Mouse (Mus musculus) midbrain, postnatal 0 days (tissue): Measurements from ENCODE around the gene Prelp. TPM values are rescaled to one million over a fixed set of nuclear protein-coding genes. Genes with fewer than 3 reads are reported as not detected.

ENCODE experiments used
- ATAC-seq: fragments of 200-750 bp; cut with Nextera tagmentation; 2 replicates; pipeline ENCODE4 v1.8.0; 2017; ENCODE audit warnings: moderate number of reproducible peaks, mild to moderate bottlenecking, moderate TSS enrichment, moderate library complexity; ENCODE audit not compliant: low FRiP score
- DNase-seq: peaks from one replicate; pipeline ENCODE4 v3.0.0-alpha.2; 2015; ENCODE audit warnings: low spot score
- H3K27ac ChIP-seq: fragments of 300-500 bp; sonication (generic); 2 replicates; pipeline ENCODE4 v1.5.1; 2014; ENCODE audit warnings: low read depth, mild to moderate bottlenecking, low read length, mixed read lengths
- H3K27me3 ChIP-seq: fragments of 300-500 bp; sonication (generic); 2 replicates; pipeline ENCODE4 v1.6.1; 2014; ENCODE audit warnings: low read length, control low read depth, mixed read lengths; ENCODE audit not compliant: insufficient read depth
- H3K36me3 ChIP-seq: fragments of 300-500 bp; sonication (generic); 2 replicates; pipeline ENCODE4 v1.6.1; 2014; ENCODE audit warnings: low read length, control low read depth, mixed read lengths; ENCODE audit not compliant: insufficient read depth
- H3K4me1 ChIP-seq: fragments of 300-500 bp; sonication (generic); 2 replicates; pipeline ENCODE4 v1.6.1; 2014; ENCODE audit warnings: mild to moderate bottlenecking, control low read depth, antibody characterized with exemption, low read length, mixed read lengths; ENCODE audit not compliant: insufficient read depth
- H3K4me2 ChIP-seq: fragments of 300-500 bp; sonication (generic); 2 replicates; pipeline ENCODE4 v1.6.1; 2014; ENCODE audit warnings: low read depth, mild to moderate bottlenecking, low read length, mixed read lengths; ENCODE audit not compliant: poor library complexity, severe bottlenecking
- H3K4me3 ChIP-seq: fragments of 300-500 bp; sonication (generic); 2 replicates; pipeline ENCODE4 v1.5.1; 2014; ENCODE audit warnings: low read depth, mild to moderate bottlenecking, low read length, moderate library complexity
- H3K9ac ChIP-seq: fragments of 300-500 bp; sonication (generic); replicated peaks from 2 replicates; pipeline ENCODE4 v1.6.1; 2014; ENCODE audit warnings: mild to moderate bottlenecking, low read length, moderate library complexity, mixed read lengths; ENCODE audit not compliant: poor library complexity, severe bottlenecking
- H3K9me3 ChIP-seq: fragments of 300-500 bp; sonication (generic); 2 replicates; pipeline ENCODE4 v1.6.1; 2016; ENCODE audit warnings: low read length, control low read depth
- CTCF ChIP-seq: IDR thresholded peaks from 2 replicates; pipeline ENCODE4 v1.5.1; 2016; ENCODE audit warnings: antibody characterized with exemption, mild to moderate bottlenecking
- WGBS: fragments of 180-500 bp; shearing (Covaris S2); extraction: QIAGEN DNeasy Blood & Tissue Kit; methylation state at CpG from one replicate; pipeline ENCODE4 v1.1.7; 2014; 5-methylcytosine and 5-hydroxymethylcytosine counted together
- polyA plus RNA-seq: library from polyadenylated mRNA; unstranded; fragments of >200 nt; fragmentation: Nextera tagmentation; extraction: Ambion mirVana; gene quantifications from 2 replicates; pipeline ENCODE4 v1.2.1, GENCODE M21; 2015
- total RNA-seq: library from RNA; depleted of rRNA; stranded (reverse); fragments of >200 nt; gene quantifications from 2 replicates; pipeline ENCODE4 v1.2.3, GENCODE M21; 2014

Prelp gene
- total and polyA plus RNA-seq, 2 experiments from 2014 or later, result 5.4 to 7.9 TPM

DNA sequence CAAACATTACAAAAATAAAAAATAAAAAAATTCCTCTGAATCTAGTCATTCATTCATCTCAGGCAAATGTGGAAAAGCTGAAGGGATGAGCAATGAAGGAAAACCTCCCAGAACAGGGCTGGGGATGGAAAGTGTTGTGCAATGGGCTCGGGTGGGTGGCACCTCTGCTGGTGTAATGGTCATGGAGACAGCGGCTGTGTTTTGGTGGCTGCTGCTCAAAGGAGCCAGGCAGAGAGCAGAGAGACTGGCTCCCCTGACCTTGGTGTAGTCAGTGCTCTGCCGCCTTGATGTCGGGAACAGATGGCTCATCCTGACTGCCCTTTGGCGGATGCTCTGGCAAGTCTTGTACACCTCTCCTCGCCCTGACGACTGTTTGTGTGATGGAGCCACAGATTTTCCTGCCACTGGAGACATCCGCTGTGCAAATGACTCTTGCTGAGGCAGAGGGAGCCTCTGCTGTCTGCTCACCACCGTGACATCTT, 32.1 kb upstream of the Prelp start:
- Histone ChIP-seq H3K9me3 (no peaks in the 10 kb centered on the region), H3K27ac (peak overlapping the region; percentile 43; the same call in 1 of the 2 replicates), H3K27me3 (no peaks in the 10 kb centered on the region), H3K36me3 (no peaks in the 10 kb centered on the region), H3K4me2 (no peak overlapping the region), H3K4me3 (no peak overlapping the region), H3K4me1 (0 out of 2 replicates have a peak, but pooled peaks cover 2% of the 10 kb centered on the region), H3K9ac (no peak overlapping the region)
- TF ChIP-seq CTCF, result 0 out of 2 replicates have a peak, but pooled peaks have one; percentile 27
- 44% methylated on average over 9 of the region's 9 CpGs for WGBS
- DNase-seq (peak; percentile 41), ATAC-seq (no peak)

DNA sequence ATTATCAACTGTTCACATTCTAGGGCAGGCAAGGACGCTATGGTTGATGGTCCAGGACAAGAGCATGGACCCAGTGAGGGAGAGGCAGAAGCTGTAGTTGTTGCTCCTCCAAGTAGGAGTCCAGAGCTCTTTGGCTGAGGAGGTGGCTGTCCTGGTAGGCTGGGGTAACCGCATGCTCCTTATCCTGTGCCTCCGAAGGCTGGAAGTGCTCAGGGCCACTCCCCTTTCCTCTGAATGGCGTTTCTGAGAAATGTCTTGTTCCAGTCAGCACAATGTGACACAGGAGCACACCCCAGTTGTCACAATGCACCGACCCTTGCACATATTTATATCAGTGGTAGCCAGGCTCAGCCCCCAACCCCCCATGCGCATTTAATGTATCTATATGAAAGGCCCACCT, 30.4 kb upstream of the Prelp start:
- Histone ChIP-seq H3K27me3 (no peaks in the 10 kb centered on the region), H3K4me1 (0 out of 2 replicates have a peak, but pooled peaks cover 2% of the 10 kb centered on the region), H3K9me3 (no peaks in the 10 kb centered on the region), H3K4me3 (no peak overlapping the region), H3K9ac (no peak overlapping the region), H3K36me3 (no peaks in the 10 kb centered on the region), H3K27ac (no peak overlapping the region), H3K4me2 (no peak overlapping the region)
- TF ChIP-seq CTCF, result no peak
- no peak for ATAC-seq
- no peak for DNase-seq
- 72% methylated on average over 6 of the region's 6 CpGs for WGBS

DNA sequence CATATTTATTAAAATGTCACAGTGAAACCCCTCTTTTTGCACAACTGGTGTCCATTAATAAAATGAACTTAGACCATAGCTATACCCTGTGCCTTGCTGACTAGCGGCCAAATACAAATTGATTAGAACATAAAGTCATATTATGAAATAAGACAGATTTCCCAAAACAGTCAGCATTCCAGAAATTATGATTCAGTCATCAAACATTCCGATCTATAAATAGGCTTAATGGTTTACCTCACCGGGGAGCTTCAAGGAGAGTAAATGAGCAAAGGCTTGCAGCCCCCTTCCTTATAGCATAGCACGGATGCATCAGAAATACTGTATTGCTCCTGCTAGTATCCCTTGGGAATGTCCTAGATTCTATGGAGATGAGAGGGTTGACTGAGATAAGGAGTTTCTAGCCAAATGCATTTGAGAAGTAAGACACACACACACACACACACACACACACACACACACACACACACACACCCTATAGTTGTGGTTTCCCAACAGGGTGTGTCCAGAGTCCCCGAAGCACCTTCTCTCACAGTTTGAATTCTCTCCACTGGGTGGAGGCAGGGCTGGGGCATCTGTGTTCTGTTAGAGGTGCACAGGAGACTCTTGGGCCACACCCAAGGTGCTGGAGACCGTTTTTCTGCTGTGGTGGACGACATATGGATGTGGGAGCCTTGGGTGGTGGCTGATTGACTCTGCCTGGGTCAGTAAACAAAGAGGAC, 29.0 kb upstream of the Prelp start:
- 76% methylated on average over 7 of the region's 7 CpGs for WGBS
- TF ChIP-seq CTCF, result no peak

DNA sequence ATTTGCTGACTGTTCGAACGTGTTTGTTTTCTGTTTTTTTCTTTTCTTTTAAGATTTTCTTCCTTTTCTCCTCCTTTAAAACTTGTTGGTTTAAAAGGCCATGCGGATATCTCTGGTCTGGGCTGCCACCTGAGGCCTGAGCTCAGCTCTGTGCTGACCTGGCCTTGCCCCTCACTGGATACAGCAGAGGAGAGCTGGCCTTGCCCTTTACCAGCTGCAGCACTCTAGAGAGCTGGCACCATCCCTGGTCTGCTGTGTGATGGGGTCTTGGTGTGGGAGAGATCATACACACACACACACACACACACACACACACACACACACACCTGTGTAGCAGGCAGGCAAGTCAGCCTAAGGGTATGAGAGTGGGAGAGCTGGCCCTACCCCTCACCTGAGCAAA, 23.9 kb upstream of the Prelp start:
- H3K9me3 ChIP-seq, result no peaks in the 10 kb centered on the region
- H3K4me2 ChIP-seq, result no peak overlapping the region
- no peak for TF ChIP-seq CTCF
- DNase-seq, result no peak
- 91% methylated on average over 3 of the region's 3 CpGs for WGBS
- no peak overlapping the region for H3K27ac ChIP-seq
- no peak overlapping the region for H3K4me3 ChIP-seq
- no peak overlapping the region for H3K9ac ChIP-seq
- H3K36me3 ChIP-seq, result no peaks in the 10 kb centered on the region
- H3K27me3 ChIP-seq, result no peaks in the 10 kb centered on the region
- ATAC-seq, result no peak
- H3K4me1 ChIP-seq, result no peaks in the 10 kb centered on the region

More for the DNA sequence above, 29.0 kb upstream of the Prelp start:
- Histone ChIP-seq H3K9me3 (no peaks in the 10 kb centered on the region), H3K36me3 (no peaks in the 10 kb centered on the region), H3K27ac (no peak overlapping the region), H3K4me1 (0 out of 2 replicates have a peak, but pooled peaks cover 2% of the 10 kb centered on the region), H3K4me3 (no peak overlapping the region), H3K4me2 (no peak overlapping the region), H3K27me3 (no peaks in the 10 kb centered on the region), H3K9ac (no peak overlapping the region)
- DNase-seq (no peak), ATAC-seq (no peak)

DNA sequence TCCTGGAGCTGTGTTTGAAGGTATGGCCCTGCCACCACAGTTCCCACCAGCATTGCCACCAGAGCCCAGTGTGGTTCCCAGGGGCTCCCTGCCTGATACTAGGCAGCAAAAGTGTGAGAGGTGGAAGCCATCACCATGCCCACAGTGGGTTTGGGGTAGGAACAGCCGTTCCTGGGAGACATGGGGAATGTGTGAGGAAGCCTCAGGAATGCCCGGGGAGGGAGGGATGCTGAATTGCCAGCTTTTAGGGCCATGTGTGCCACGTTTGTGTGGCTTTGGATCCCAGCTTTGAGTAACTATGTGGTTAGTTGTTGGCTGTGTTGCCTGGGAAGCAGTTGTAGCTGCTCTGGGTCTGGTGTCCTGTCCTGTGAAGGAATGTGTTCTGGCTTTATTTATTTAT, 20.7 kb upstream of the Prelp start:
- Histone ChIP-seq H3K27ac (no peak overlapping the region), H3K4me2 (no peak overlapping the region), H3K27me3 (no peaks in the 10 kb centered on the region), H3K9ac (no peak overlapping the region), H3K4me1 (no peaks in the 10 kb centered on the region), H3K4me3 (no peak overlapping the region), H3K9me3 (no peaks in the 10 kb centered on the region), H3K36me3 (no peaks in the 10 kb centered on the region)
- TF ChIP-seq CTCF, result no peak
- ATAC-seq, result no peak
- no peak for DNase-seq
- WGBS, result 81% methylated on average over 3 of the region's 3 CpGs

DNA sequence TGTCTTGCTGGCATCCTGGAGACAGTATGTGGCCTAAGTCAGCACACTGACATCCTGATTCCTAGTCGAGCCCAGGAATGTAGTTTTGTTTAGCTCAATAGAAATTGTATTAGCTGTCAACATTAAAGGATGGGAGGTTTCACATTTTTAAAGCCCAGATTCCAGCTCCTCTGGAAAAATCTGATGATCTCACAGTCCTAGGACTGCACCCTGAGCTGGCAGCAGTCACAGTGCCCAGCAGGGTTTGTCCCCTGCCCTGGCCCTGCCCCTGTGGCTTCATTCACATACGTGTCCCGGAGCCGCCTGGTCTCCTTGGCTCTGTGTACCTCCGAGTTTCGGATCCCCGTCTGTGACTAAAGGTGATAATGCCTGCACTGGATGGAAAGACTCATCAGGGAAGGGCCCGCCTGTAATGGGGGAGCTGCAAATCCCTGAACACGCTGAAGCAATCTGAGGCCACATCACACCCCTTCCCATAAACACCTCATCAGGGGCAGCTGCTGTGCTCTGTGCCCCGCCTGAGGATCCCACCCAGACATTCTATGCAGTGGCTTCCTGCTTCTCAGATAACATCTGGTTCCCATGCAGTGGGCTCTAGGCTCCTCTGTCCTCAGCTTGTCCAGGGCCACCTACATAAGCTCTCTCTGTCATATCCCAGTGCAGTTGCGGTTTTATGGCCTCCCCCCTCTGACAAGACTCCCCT, 20.1 kb upstream of the Prelp start:
- no peak for TF ChIP-seq CTCF
- Histone ChIP-seq H3K9ac (no peak overlapping the region), H3K36me3 (no peaks in the 10 kb centered on the region), H3K27ac (no peak overlapping the region), H3K9me3 (no peaks in the 10 kb centered on the region), H3K4me3 (no peak overlapping the region), H3K27me3 (no peaks in the 10 kb centered on the region), H3K4me1 (no peaks in the 10 kb centered on the region), H3K4me2 (no peak overlapping the region)
- DNase-seq (no peak), ATAC-seq (no peak)
- WGBS, result 76% methylated on average over 11 of the region's 11 CpGs
